Mouse (Mus musculus): ENCODE results near the gene Ppp1r2. TPM values are rescaled to one million over a fixed set of nuclear protein-coding genes. Genes with fewer than 3 reads are reported as not detected.
"Not testable (repeated sequence)": the region's sequence is repeated elsewhere in the genome, so short reads cannot be mapped to it uniquely, and the experiment has no call there.

Gene Ppp1r2
- polyA plus RNA-seq (2012; rRNA removed) = 31.7 and 43.0 TPM in 2 replicates

- WGBS = under 1% methylated on average over 83 of the region's 83 CpGs
- H3K27me3 ChIP-seq (ENCODE audit: control insufficient read depth, insufficient read depth, low read length) = no peaks in the 10 kb centered on the region
- no peak within 1 kb of the TSS for H3K27ac ChIP-seq (ENCODE audit: control insufficient read depth, insufficient read depth, low read length)
- no peaks in the 10 kb centered on the region for H3K36me3 ChIP-seq (ENCODE audit: control insufficient read depth, insufficient read depth, low read length)
- H3K4me3 ChIP-seq (ENCODE audit: control insufficient read depth, insufficient read depth, low read length) = peak within 1 kb of the TSS; percentile 70
- 0 out of 2 replicates have a peak, but pooled peaks cover 2% of the 10 kb centered on the region for H3K4me1 ChIP-seq (replicated peaks; ENCODE audit: control insufficient read depth, insufficient read depth, low read length)
- peak; percentile 92 for DNase-seq
- TF ChIP-seq CTCF (IDR thresholded peaks at IDR 0.05; ENCODE audit: borderline replicate concordance, control insufficient read depth, extremely low read depth, insufficient read depth, low read length, poor library complexity) (peak; percentile 47; the same call in 1 of the 2 replicates), POLR2A (IDR thresholded peaks at IDR 0.05; ENCODE audit: control insufficient read depth, extremely low read depth, insufficient read depth, low read length, poor library complexity) (peak; percentile 98)
Observed at GRCm38 (mm10) chr16:31274674-31275460, at the start of gene Ppp1r2. Gene Ppp1r2, minus strand, starts transcription at chr16:31275277.

GRCm38 (mm10) chr16:31321501-31321900 is 46.4 kb upstream of the Ppp1r2 start:
- Histone ChIP-seq H3K27ac (ENCODE audit: control insufficient read depth, insufficient read depth, low read length) (no peak overlapping the region), H3K4me3 (ENCODE audit: control insufficient read depth, insufficient read depth, low read length) (no peak overlapping the region), H3K4me1 (replicated peaks; ENCODE audit: control insufficient read depth, insufficient read depth, low read length) (no peaks in the 10 kb centered on the region), H3K27me3 (ENCODE audit: control insufficient read depth, insufficient read depth, low read length) (no peaks in the 10 kb centered on the region), H3K36me3 (ENCODE audit: control insufficient read depth, insufficient read depth, low read length) (no peaks in the 10 kb centered on the region)
- TF ChIP-seq POLR2A (IDR thresholded peaks at IDR 0.05; ENCODE audit: control insufficient read depth, extremely low read depth, insufficient read depth, low read length, poor library complexity) (no peak), CTCF (IDR thresholded peaks at IDR 0.05; ENCODE audit: borderline replicate concordance, control insufficient read depth, extremely low read depth, insufficient read depth, low read length, poor library complexity) (no peak)
- WGBS = 94% methylated on average over 4 of the region's 4 CpGs
- no peak for DNase-seq

DNA sequence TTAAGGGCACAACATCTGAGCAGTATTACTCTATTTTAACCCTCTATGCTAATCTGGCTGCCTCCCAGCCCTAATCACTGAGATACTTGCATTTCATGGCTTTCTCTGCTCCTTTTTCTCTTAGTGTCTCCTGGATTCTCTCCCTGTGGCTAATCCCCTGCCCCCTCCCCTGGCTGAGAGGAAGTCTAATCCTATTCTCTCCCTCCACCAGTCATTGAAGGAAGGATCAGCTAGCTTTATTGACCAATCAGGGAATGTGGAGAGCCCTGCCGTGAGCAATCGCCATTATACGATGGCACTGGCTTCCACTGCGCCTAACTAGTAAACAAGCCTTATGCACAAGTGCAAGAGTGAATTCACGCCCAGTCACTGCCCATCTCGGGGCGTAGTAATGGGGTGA is 45.9 kb upstream of the Ppp1r2 start:
- 97% methylated on average over 7 of the region's 7 CpGs for WGBS
- H3K27me3 ChIP-seq (ENCODE audit: control insufficient read depth, insufficient read depth, low read length) = no peaks in the 10 kb centered on the region
- no peaks in the 10 kb centered on the region for H3K4me1 ChIP-seq (replicated peaks; ENCODE audit: control insufficient read depth, insufficient read depth, low read length)
- H3K4me3 ChIP-seq (ENCODE audit: control insufficient read depth, insufficient read depth, low read length) = no peak overlapping the region
- no peaks in the 10 kb centered on the region for H3K36me3 ChIP-seq (ENCODE audit: control insufficient read depth, insufficient read depth, low read length)
- no peak for TF ChIP-seq CTCF (IDR thresholded peaks at IDR 0.05; ENCODE audit: borderline replicate concordance, control insufficient read depth, extremely low read depth, insufficient read depth, low read length, poor library complexity)
- no peak for TF ChIP-seq POLR2A (IDR thresholded peaks at IDR 0.05; ENCODE audit: control insufficient read depth, extremely low read depth, insufficient read depth, low read length, poor library complexity)
- H3K27ac ChIP-seq (ENCODE audit: control insufficient read depth, insufficient read depth, low read length) = no peak overlapping the region
- DNase-seq = no peak

- H3K4me1 ChIP-seq (replicated peaks; ENCODE audit: control insufficient read depth, insufficient read depth, low read length); H3K36me3 ChIP-seq (ENCODE audit: control insufficient read depth, insufficient read depth, low read length); H3K4me3 ChIP-seq (ENCODE audit: control insufficient read depth, insufficient read depth, low read length); H3K27ac ChIP-seq (ENCODE audit: control insufficient read depth, insufficient read depth, low read length); DNase-seq; H3K27me3 ChIP-seq (ENCODE audit: control insufficient read depth, insufficient read depth, low read length): not testable (repeated sequence)
- whole genome bisulfite sequencing = 84% methylated on average over 3 of the region's 3 CpGs
Observed at GRCm38 (mm10) chr16:31319723-31320122, 44.6 kb upstream of the Ppp1r2 start.

- H3K4me3 ChIP-seq (ENCODE audit: control insufficient read depth, insufficient read depth, low read length) = no peak overlapping the region
- H3K4me1 ChIP-seq (replicated peaks; ENCODE audit: control insufficient read depth, insufficient read depth, low read length) = no peaks in the 10 kb centered on the region
- TF ChIP-seq CTCF (IDR thresholded peaks at IDR 0.05; ENCODE audit: borderline replicate concordance, control insufficient read depth, extremely low read depth, insufficient read depth, low read length, poor library complexity) (no peak), POLR2A (IDR thresholded peaks at IDR 0.05; ENCODE audit: control insufficient read depth, extremely low read depth, insufficient read depth, low read length, poor library complexity) (no peak)
- no peak for DNase-seq
- no peaks in the 10 kb centered on the region for H3K36me3 ChIP-seq (ENCODE audit: control insufficient read depth, insufficient read depth, low read length)
- H3K27me3 ChIP-seq (ENCODE audit: control insufficient read depth, insufficient read depth, low read length) = no peaks in the 10 kb centered on the region
- 90% methylated on average over 4 of the region's 4 CpGs for WGBS
- H3K27ac ChIP-seq (ENCODE audit: control insufficient read depth, insufficient read depth, low read length) = no peak overlapping the region
Observed at GRCm38 (mm10) chr16:31319316-31319715, 44.2 kb upstream of the Ppp1r2 start.

- H3K4me1 ChIP-seq (replicated peaks; ENCODE audit: control insufficient read depth, insufficient read depth, low read length) = no peaks in the 10 kb centered on the region
- TF ChIP-seq POLR2A (IDR thresholded peaks at IDR 0.05; ENCODE audit: control insufficient read depth, extremely low read depth, insufficient read depth, low read length, poor library complexity) = no peak
- no peak for TF ChIP-seq CTCF (IDR thresholded peaks at IDR 0.05; ENCODE audit: borderline replicate concordance, control insufficient read depth, extremely low read depth, insufficient read depth, low read length, poor library complexity)
- no peak overlapping the region for H3K27ac ChIP-seq (ENCODE audit: control insufficient read depth, insufficient read depth, low read length)
- H3K36me3 ChIP-seq (ENCODE audit: control insufficient read depth, insufficient read depth, low read length) = no peaks in the 10 kb centered on the region
- H3K27me3 ChIP-seq (ENCODE audit: control insufficient read depth, insufficient read depth, low read length) = no peaks in the 10 kb centered on the region
- WGBS = 81% methylated on average over 2 of the region's 2 CpGs
- no peak overlapping the region for H3K4me3 ChIP-seq (ENCODE audit: control insufficient read depth, insufficient read depth, low read length)
- no peak for DNase-seq
Observed at GRCm38 (mm10) chr16:31318418-31318817, 43.3 kb upstream of the Ppp1r2 start.

DNA sequence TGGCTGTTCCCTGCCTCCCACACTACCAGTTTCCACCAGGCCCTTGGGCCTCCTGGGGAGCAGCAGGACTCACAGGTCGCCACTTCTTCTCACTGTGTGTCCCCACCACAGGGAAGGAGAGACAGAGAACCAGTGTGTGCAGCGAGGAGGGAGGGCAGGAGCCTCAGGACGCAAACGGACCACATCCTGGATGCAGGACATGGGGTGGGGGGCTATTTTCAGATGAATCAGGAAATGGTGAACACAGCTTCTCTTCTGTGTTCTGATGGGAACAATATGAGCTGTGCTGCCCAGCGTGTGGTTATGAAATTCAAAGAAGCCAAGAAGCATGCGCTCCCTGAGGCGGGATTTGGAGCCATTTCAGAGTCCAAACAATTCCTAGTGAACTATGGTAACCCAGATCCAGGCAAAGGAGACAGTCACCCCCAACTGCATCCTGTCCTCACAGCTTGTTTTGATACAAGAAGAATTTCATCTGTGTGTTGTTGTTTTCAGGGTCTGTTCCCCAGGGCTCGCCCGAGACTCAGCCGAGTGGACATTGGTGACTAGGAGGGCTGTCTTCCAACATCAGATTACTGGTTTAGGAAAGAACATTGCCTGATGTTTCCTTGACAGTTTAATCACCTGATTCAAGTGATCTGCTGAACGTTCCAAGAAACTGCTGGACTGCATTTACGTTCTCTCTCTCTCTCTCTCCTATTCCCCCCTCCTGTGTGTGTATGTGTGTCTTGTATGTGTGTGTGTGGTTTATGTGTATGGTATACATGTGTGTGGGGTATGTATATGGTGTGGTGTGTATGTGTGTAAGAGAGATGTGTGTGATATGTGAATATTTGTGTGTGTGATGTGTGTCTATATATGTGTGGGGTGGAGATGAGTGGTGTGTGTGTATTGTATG is 41.4 kb upstream of the Ppp1r2 start:
- not testable (repeated sequence) for H3K27me3 ChIP-seq (ENCODE audit: control insufficient read depth, insufficient read depth, low read length); H3K36me3 ChIP-seq (ENCODE audit: control insufficient read depth, insufficient read depth, low read length); H3K4me3 ChIP-seq (ENCODE audit: control insufficient read depth, insufficient read depth, low read length); H3K4me1 ChIP-seq (replicated peaks; ENCODE audit: control insufficient read depth, insufficient read depth, low read length); DNase-seq; H3K27ac ChIP-seq (ENCODE audit: control insufficient read depth, insufficient read depth, low read length)
- 58% methylated on average over 12 of the region's 12 CpGs for WGBS

Measured in thymus, adult 2 months (tissue).